Mouse (Mus musculus): Measurements from ENCODE around the gene Glp1r. TPM values are rescaled to one million over a fixed set of nuclear protein-coding genes. Genes with fewer than 3 reads are reported as not detected.

Gene Glp1r
- polyA plus RNA-seq, 1 experiment from 2014 or later = 0.05 TPM

DNA sequence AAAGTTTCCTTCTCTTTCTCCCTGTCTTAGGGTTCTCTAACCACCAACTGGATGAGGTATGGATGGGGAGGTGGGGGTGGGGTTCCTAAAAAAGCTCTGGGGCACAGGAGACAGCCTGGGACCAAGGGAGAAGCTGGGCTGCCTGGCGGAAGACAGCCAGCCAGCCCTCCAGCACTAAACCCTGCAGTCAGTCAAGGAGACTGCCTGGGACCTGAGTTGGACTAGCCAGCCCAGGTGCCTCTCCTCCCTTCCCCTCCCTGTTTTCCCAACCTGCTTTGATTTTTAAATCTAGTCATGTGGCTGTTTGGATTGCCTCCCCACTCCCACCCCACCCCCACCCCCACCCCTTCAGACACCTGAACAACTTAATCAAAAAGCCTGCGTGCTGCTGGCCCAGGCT is 20.6 kb upstream of the Glp1r start:
- H3K36me3 ChIP-seq = no peaks in the 10 kb centered on the region
- H3K27ac ChIP-seq = no peak overlapping the region
- DNase-seq (ENCODE audit: low spot score) = no peak
- WGBS = 68% methylated on average over 2 of the region's 2 CpGs
- H3K9me3 ChIP-seq = peaks cover 3% of the 10 kb centered on the region; the same call in 1 of the 2 replicates
- H3K4me3 ChIP-seq = no peak overlapping the region
- peaks cover 34% of the 10 kb centered on the region for H3K4me1 ChIP-seq (replicated peaks)
- peaks cover 8% of the 10 kb centered on the region for H3K27me3 ChIP-seq (ENCODE audit: insufficient read depth, poor library complexity, severe bottlenecking)

DNA sequence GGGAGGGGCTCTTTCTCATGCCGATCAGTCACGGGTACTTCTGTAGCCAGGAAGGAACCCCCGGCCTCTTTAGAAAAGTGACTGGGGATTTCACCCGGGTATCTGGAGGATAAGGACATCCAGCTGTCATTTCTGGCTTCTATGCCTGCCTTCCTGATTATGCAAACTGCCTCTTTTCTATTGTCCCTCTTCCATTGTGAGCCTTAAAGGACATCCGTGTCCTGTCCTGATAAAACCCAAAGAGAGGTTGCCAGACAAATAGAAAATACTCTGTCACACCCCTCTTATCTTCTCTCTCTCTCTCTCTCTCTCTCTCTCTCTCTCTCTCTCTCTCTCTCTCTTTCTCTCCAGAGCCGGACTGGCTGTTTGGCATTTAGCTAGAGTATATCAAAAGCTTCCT is 19.4 kb upstream of the Glp1r start:
- WGBS = 4% methylated on average over 6 of the region's 6 CpGs
- Histone ChIP-seq H3K27ac (peak overlapping the region; percentile 77; the same call in 1 of the 2 replicates), H3K36me3 (no peaks in the 10 kb centered on the region)

DNA sequence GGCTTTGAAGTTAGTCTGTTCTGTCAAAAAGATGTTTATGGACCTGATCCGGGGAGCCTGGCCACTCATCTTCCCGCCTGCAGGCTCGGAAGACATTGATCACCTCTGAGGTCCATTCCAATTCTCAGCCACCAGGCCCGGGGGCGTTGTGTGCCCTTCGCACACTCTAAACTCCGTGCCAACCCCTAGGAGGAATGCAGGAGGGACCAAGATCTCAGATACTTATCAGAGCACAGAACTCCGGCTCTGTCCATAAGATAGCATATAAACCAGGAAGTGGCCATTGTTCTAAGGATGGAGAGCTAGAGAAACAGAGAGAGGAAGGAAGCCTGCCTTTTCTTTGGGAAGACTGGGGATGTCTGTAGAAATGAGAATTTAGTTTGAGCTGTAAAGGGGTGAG is 18.1 kb upstream of the Glp1r start:
- Histone ChIP-seq H3K27me3 (ENCODE audit: insufficient read depth, poor library complexity, severe bottlenecking) (peaks cover 8% of the 10 kb centered on the region), H3K36me3 (no peaks in the 10 kb centered on the region), H3K4me1 (replicated peaks) (peaks cover 33% of the 10 kb centered on the region), H3K4me3 (no peak overlapping the region), H3K27ac (no peak overlapping the region), H3K9me3 (peaks cover 3% of the 10 kb centered on the region; the same call in 1 of the 2 replicates)
- WGBS = 87% methylated on average over 8 of the region's 8 CpGs
- no peak for DNase-seq (ENCODE audit: low spot score)

More for the DNA sequence above, 19.4 kb upstream of the Glp1r start:
- Histone ChIP-seq H3K9me3 (peaks cover 3% of the 10 kb centered on the region; the same call in 1 of the 2 replicates), H3K27me3 (ENCODE audit: insufficient read depth, poor library complexity, severe bottlenecking) (peaks cover 8% of the 10 kb centered on the region), H3K4me1 (replicated peaks) (peaks cover 34% of the 10 kb centered on the region), H3K4me3 (peak overlapping the region; percentile 28; the same call in 1 of the 2 replicates)
- no peak for DNase-seq (ENCODE audit: low spot score)

DNA sequence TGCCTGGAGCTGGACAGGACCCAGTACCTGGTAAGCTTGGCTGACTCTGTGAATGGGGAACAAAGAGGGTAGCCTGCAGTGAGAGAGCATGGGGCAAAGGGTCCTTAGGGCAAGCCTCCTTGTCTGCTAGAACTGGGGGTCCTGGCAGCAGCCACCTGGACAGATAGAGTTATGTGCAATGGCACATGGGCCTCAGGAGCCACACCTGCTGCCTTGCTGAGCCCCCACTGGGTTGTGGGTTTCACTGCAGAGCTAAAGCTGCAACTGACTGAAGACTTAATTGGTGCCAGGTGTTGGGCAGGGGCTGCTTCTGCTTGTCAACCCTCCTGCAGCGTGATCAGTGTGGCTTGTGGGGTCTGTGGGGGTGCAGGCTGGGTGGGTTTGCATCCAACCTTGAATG is 9.5 kb upstream of the Glp1r start:
- Histone ChIP-seq H3K27ac (no peak overlapping the region; the same call in 1 of the 2 replicates), H3K4me3 (no peak overlapping the region), H3K4me1 (replicated peaks) (peaks cover 12% of the 10 kb centered on the region; the same call in 1 of the 2 replicates), H3K9me3 (no peaks in the 10 kb centered on the region), H3K27me3 (ENCODE audit: insufficient read depth, poor library complexity, severe bottlenecking) (no peaks in the 10 kb centered on the region), H3K36me3 (no peaks in the 10 kb centered on the region)
- WGBS = 26% methylated on average over 1 of the region's 1 CpGs
- DNase-seq (ENCODE audit: low spot score) = no peak

DNA sequence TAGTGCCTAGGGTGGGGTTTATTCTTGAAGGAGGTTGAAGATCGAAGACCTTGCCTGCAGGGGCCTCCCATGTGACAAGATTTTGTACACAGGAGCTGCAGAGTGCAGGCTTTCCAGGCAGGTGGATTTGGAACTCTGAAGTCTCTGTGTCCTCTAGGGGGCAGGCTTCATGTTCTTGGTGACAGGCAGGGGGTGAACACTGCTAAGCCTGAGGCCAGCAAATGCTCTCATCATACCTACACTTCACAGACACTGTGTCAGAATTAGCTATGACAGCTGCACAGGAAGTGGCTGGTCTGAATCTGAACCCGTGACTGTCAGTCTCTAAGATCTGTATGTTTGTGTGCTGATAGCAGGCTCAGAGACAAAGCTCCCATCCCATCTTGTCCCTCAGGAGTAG is 8.9 kb upstream of the Glp1r start:
- H3K4me3 ChIP-seq = no peak overlapping the region
- no peaks in the 10 kb centered on the region for H3K27me3 ChIP-seq (ENCODE audit: insufficient read depth, poor library complexity, severe bottlenecking)
- H3K9me3 ChIP-seq = no peaks in the 10 kb centered on the region
- no peaks in the 10 kb centered on the region for H3K36me3 ChIP-seq
- no peak overlapping the region for H3K27ac ChIP-seq
- 46% methylated on average over 2 of the region's 2 CpGs for WGBS
- DNase-seq (ENCODE audit: low spot score) = no peak
- H3K4me1 ChIP-seq (replicated peaks) = peaks cover 12% of the 10 kb centered on the region; the same call in 1 of the 2 replicates

DNA sequence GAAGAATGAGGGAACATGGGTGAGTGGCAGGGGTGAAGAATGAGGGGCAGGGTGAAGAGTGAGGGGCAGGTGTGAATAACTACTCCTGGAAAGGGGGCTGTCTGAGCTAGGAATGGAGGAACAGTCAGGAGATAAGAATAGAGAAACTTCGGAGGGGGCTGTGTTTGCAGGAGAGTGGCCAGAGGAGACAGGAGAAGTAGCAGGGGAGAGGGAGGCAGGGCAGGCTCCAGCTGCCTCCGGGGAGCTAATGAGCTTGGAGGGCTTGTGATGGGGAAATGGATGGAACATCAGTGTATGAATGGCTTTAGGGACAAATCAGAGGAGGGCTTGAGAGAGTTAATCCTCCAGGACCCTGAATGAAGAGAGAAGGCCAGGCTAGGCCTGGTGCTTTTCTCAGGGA is 4.5 kb upstream of the Glp1r start:
- Histone ChIP-seq H3K27me3 (ENCODE audit: insufficient read depth, poor library complexity, severe bottlenecking) (peaks cover 28% of the 10 kb centered on the region), H3K27ac (no peak overlapping the region), H3K4me3 (no peak overlapping the region), H3K36me3 (no peaks in the 10 kb centered on the region), H3K9me3 (no peaks in the 10 kb centered on the region), H3K4me1 (replicated peaks) (peaks cover 18% of the 10 kb centered on the region)
- DNase-seq (ENCODE audit: low spot score) = no peak
- WGBS = 33% methylated on average over 2 of the region's 2 CpGs

DNA sequence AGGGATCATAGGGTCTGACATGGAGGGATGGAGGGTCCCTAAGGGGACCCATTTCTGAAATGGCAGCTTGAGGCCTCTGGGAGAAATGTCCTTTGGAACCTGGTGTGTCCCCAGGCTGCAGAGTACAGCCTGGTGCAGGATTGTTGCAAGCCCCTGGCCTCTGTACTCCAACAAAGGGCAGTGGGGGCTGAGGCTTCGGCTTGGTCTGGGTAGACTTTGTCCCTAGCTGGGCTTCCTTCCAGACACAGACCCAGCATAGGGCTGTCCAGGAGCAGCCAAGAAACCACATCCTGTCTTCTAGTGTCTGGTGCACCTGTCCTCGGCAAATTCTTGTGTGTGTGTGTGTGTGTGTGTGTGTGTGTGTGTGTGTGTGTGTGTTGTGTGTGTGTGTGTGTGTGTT is 2.5 kb downstream of the Glp1r start:
- no peaks in the 10 kb centered on the region for H3K9me3 ChIP-seq
- H3K27me3 ChIP-seq (ENCODE audit: insufficient read depth, poor library complexity, severe bottlenecking) = peaks cover 54% of the 10 kb centered on the region
- no peak overlapping the region for H3K4me3 ChIP-seq
- no peaks in the 10 kb centered on the region for H3K36me3 ChIP-seq
- H3K27ac ChIP-seq = no peak overlapping the region
- DNase-seq (ENCODE audit: low spot score) = no peak
- peaks cover 16% of the 10 kb centered on the region for H3K4me1 ChIP-seq (replicated peaks)
- 79% methylated on average over 2 of the region's 2 CpGs for WGBS

DNA sequence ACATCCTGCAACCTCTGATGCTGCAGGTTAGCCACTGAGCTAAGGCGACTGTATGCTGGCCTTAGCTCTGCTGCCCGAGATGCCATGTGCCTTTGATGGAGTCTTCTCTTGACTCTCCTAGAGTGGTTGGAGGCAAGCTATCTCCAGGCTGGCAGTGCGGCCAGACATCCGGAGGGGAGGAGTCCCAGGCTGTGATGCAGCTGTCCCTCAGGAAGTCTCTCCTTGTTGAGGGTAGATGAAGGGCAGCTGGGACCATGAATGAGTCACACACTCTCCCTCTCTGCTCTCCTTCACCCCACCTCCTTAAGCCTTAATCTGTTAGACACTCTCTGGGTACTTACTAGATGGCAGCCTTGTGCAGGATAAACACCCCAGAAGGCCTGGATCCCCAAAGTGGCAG is 6.0 kb downstream of the Glp1r start:
- Histone ChIP-seq H3K27ac (no peak overlapping the region), H3K36me3 (no peaks in the 10 kb centered on the region), H3K27me3 (ENCODE audit: insufficient read depth, poor library complexity, severe bottlenecking) (peaks cover 21% of the 10 kb centered on the region), H3K4me1 (replicated peaks) (no peaks in the 10 kb centered on the region), H3K4me3 (no peak overlapping the region), H3K9me3 (no peaks in the 10 kb centered on the region)
- DNase-seq (ENCODE audit: low spot score) = no peak
- 78% methylated on average over 4 of the region's 4 CpGs for WGBS

DNA sequence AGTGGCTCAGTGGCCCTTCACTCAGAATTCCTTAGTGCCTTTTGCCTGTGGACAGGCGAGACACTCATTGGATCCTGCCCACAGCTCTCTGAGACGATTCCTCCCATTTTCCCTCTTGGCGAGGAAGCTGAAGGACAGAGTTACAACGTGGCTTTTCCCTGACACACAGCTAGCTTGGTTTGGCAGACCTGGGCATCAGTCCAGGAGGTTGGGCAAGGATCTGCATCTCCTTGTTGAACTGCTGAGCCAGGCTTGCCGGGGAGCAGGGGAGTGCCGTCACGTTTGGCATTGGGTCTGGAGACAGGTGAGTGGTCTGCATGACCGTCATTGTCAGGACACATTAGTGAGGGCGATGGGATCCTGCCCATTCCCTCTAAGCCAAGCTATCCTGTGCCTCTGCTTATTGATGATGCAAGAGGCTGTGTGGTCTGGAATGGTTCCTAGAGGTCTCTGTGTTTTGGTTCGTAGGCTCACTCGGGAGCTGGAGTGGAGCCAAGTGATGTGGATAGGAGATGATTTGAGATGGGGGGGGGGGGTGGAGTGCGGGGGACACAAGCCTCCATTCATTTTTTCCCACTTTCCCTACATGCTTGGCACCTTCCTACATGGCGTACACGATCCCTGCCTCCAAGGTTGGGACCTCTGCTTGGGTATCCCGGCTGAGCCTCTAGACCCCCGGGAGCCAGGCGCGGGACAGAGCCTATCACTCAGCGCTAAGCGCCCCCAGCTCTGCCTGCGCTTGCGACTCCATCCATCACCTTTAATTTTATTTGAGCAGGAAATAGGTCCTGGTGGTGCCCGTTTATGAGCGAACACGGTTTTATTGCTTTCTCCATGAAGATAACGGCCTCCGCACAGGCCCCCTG is 9.5 kb downstream of the Glp1r start:
- no peak overlapping the region for H3K4me3 ChIP-seq

DNA sequence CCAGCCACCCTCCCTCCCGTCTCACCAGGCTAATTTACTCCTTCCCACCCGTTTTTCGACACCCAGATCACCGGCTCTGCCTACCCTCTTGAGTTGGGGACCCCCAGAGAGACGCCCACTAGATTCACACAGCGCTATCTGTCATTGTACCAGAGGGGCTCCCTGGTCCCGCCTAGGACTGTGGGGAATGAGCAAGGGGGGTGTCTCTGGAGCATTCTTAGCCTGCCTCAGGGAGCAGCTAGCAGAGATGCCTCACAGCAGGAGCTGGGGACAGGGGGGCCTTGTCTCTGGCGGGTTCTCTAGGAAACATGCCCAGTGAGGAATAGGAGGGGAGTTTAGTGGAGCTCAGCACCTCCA is 10.1 kb downstream of the Glp1r start:
- H3K9me3 ChIP-seq = no peaks in the 10 kb centered on the region
- H3K36me3 ChIP-seq = no peaks in the 10 kb centered on the region
- H3K4me1 ChIP-seq (replicated peaks) = no peaks in the 10 kb centered on the region
- 0 out of 2 replicates have a peak overlapping the region, but pooled peaks have one; percentile 41 for H3K27ac ChIP-seq
- H3K4me3 ChIP-seq = no peak overlapping the region
- H3K27me3 ChIP-seq (ENCODE audit: insufficient read depth, poor library complexity, severe bottlenecking) = no peaks in the 10 kb centered on the region
- no peak for DNase-seq (ENCODE audit: low spot score)
- WGBS = 62% methylated on average over 8 of the region's 8 CpGs

More for the DNA sequence above, 9.5 kb downstream of the Glp1r start:
- Histone ChIP-seq H3K36me3 (no peaks in the 10 kb centered on the region), H3K27ac (no peak overlapping the region), H3K9me3 (no peaks in the 10 kb centered on the region), H3K27me3 (ENCODE audit: insufficient read depth, poor library complexity, severe bottlenecking) (no peaks in the 10 kb centered on the region), H3K4me1 (replicated peaks) (no peaks in the 10 kb centered on the region)
- DNase-seq (ENCODE audit: low spot score) = no peak
- WGBS = 85% methylated on average over 27 of the region's 27 CpGs

DNA sequence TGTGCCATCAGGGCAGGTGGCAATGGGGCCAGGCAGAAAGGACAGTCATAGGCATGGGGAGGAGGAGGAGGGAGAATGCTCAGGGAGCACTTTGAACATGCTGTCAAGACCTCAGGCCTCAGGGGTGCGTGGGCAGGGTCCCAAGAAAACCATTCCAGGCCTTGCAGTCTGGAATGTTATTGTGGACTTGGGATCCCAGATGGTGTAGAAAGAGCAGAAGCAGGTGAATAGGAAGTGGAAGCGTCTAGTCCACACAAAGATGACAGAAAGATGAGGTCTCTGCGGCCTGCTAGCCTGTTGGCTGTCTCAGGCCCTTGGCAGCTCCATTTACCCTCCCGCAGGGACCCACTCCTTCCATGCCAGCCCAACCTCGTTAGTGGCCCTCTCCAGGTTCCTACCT is 10.9 kb downstream of the Glp1r start:
- Histone ChIP-seq H3K9me3 (no peaks in the 10 kb centered on the region), H3K4me1 (replicated peaks) (no peaks in the 10 kb centered on the region), H3K27me3 (ENCODE audit: insufficient read depth, poor library complexity, severe bottlenecking) (no peaks in the 10 kb centered on the region), H3K4me3 (no peak overlapping the region), H3K36me3 (no peaks in the 10 kb centered on the region), H3K27ac (no peak overlapping the region)
- 82% methylated on average over 5 of the region's 5 CpGs for WGBS
- DNase-seq (ENCODE audit: low spot score) = no peak

DNA sequence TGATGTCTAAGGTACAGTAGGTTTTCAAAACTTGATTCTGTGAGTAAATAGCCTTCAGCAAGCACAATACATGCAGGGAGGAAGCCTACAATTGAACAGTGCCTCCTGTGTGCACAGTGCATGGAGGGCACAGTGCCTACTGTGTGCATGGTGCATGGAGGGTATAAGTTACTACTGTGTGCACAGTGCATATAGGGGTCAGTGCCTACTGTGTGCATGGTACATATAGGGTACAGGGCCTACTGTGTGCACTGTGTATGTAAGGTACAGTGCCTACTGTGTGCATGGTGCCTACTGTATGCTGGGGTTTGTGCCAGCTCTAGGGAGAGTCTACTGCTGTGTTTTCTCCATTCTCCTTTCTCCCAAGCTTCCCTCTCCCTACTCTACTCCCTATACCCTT is 12.6 kb downstream of the Glp1r start:
- H3K36me3 ChIP-seq = no peaks in the 10 kb centered on the region
- H3K9me3 ChIP-seq = no peaks in the 10 kb centered on the region
- no peaks in the 10 kb centered on the region for H3K27me3 ChIP-seq (ENCODE audit: insufficient read depth, poor library complexity, severe bottlenecking)
- H3K27ac ChIP-seq = no peak overlapping the region
- no peak overlapping the region for H3K4me3 ChIP-seq
- DNase-seq (ENCODE audit: low spot score) = no peak
- no peaks in the 10 kb centered on the region for H3K4me1 ChIP-seq (replicated peaks)

DNA sequence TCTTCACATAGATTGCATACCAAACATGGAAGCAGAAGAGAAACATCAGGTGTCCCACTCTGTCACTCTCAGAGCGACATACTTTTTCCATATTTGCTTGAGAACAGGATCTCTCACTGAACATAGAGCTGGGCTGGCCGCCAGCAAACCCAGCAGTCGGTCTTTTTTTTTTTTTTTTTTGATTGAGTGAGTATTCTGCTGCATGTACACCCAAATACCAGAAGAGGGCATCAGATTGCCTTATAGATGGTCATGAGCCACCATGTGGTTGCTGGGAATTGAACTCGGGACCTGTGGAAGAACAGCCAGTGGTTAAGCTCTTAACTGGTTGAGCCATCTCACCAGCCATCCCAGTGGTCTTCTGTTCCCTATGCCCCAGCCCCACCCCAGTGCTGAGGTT is 21.9 kb downstream of the Glp1r start:
- H3K36me3 ChIP-seq = no peaks in the 10 kb centered on the region
- H3K4me3 ChIP-seq = no peak overlapping the region
- no peaks in the 10 kb centered on the region for H3K9me3 ChIP-seq
- H3K27ac ChIP-seq = no peak overlapping the region
- WGBS = 81% methylated on average over 4 of the region's 4 CpGs
- H3K4me1 ChIP-seq (replicated peaks) = no peaks in the 10 kb centered on the region; the same call in 1 of the 2 replicates
- no peaks in the 10 kb centered on the region for H3K27me3 ChIP-seq (ENCODE audit: insufficient read depth, poor library complexity, severe bottlenecking)
- no peak for DNase-seq (ENCODE audit: low spot score)
